Mouse (Mus musculus): ENCODE measurements around the gene Camkv. TPM values are rescaled to one million over a fixed set of nuclear protein-coding genes. Genes with fewer than 3 reads are reported as not detected.

The Camkv gene
- 0.09 and 0.46 TPM in 2 replicates for polyA plus RNA-seq (2012; rRNA removed; ENCODE audit: low replicate concordance)

DNA sequence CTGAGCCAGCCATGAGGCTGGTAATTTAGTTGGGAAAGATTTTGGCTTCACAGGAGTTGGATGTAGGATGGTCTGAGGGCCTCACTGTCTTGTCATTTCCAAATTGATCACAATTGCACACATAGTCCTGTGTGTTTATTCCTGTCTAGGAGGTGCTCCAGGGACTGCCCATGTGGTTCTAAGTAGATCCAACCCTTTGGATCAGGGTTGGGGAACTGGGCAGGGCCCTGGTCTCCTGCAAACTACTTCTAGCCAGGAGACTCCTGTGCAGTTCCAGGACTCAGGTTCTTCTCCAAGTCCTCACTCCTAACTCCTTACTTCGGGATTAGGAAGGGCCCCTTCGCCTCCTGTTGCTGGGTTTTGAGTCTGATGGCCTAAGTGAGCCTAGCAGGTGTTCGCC lies at the start of gene Camkv:
TSS of gene Camkv (plus strand) at position 301 of the 400 bp plus-strand sequence.

GRCm38 (mm10) chr9:107887804-107888266 lies 47.6 kb upstream of the Camkv start, which contains the start of gene Mon1a:
Gene Mon1a (plus strand): TSS chr9:107888151.

DNA sequence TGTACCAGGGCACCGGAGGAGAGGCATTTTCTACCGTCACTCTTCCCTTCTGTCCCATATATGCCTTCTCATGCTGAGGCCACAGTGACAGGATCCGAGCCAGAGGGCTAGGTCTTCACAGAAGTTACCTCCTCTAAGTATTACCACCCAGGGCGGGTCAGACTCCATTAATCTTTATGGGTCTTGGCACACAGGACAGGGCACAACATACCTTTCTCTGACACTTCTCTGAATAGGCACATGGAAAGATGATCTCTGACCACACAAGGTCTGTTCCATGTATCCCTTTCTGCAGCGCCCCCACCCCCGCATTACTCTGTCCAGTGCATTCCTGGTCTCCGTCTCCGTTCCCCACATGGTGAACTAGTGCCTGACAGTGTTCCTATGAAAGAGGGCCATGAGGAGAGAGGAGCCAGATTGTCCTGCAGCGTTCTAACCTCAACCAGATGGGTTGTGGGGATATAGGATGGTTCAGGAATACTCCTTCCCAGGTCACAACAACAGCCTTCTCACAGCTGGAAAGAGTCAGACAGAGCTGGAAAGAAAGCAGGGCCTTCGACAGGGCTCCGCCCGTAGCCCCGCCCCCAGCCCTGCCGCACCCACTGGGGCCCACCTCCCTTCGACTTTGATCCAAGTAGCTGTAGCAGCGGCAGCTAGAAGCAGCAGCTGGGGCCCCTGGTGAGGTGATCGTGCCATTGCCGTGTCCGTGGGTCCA lies 29.1 kb upstream of the Camkv start, which contains the start of gene Mst1r:
TSS of gene Mst1r (plus strand) at position 622 of the 715 bp plus-strand sequence.

GRCm38 (mm10) chr9:107928169-107928568 lies 7.3 kb upstream of the Camkv start, which contains the start of gene Actl11:
Gene Actl11 (plus strand): TSS chr9:107928469.

GRCm38 (mm10) chr9:107949922-107950235 lies 14.4 kb downstream of the Camkv start, which contains the start of gene Traip:
Gene Traip (plus strand): TSS chr9:107950136.

DNA sequence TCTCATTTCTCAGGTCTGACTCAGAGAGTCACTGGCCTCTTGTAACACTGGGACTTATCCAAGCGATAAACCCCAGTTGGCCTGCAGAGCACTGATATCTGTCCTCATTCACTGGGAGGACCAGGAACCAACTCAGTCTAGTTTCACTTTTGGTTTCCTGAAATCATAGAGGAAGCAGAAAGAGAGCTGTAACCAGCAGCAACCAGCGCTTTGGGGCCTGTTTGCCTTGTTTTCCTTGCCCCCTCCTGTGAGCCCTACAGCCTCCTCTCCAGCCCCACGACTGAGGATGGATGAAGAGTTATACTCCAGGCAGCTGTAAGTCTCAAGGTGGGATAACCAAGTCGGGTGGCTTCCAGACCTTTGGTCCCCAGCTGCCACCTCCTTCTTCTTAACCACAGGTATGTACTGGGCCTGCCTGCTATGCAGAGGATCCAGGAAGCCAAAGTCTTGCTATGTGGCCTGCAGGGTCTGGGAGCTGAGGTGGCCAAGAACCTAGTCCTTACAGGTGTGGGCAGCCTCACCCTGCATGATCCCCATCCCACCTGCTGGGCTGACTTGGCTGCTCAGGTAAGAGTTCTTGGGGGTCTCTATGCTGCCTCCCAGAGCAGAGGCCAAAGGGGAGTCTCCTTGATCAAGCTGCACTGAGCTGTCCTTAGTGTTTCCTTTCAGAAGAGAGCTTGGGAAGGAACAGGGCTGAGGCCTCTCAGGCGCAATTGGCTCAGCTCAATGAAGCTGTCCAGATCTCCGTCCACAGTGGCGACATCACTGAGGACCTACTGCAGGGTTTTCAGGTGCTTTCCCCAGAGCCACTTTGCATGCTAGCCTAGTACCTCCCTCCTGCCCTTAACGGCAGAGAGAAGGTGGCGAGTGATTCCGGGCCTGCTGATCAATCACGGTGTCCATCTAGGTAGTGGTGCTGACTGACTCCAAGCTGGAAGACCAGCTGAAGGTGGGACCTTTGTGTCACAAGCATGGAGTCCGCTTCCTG lies 40.2 kb downstream of the Camkv start, which contains the start of gene Uba7:
TSS of gene Uba7 (plus strand) at position 107 of the 988 bp plus-strand sequence.

GRCm38 (mm10) chr9:107982681-107983346 lies 47.3 kb downstream of the Camkv start, which contains the start of gene Gm20661:
Gene Gm20661 (plus strand): TSS chr9:107983058.

DNA sequence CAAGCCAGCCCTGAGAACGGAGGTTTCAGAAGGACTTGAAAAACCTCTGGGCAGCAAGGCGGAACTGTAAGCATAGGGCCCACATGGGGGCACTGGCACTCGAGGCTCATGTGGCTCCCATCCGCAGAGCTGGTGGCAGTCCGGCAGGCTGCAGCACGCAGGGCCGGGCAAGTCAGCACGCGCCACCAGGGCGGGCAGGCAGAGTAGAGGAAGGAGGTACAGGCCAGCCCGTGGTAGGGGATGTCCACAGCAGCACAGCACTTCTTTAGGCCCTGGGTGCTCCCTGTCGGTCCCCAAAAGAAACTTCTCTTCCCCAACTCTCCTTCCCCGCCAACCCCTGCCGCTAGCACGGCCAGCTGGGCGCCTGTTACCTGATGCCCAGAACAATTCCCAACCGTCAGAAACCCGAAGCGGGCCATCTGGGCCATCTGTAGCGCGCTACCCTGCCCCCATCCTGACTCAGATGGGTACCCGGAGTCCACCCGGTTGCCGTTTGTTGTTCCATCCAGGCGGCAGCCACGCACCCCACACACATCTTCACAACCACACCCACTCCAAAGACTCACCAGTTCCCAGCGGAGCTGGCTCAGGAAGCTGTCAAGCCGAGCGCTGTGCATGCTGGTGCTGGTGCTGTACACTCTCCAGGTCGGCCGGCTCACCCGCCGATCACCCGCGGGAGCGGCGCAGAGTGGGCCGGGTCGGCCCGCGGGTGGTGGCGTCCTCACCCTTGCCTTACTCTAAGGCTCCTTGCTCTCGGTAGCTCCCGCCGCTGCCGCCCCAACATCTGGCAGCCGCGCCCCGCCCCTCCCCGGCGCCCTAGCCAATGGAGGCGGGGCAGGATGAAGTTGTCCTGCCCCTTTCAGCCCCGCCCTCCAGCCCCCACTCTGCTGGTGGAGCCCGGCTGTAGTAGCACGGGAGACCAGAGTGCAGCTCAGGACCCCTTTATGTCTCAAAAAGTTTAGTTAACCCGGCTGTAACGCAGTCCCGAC lies 50.0 kb downstream of the Camkv start, which contains the start of gene Inka1:
TSS of gene Inka1 (minus strand) at position 749 of the 989 bp plus-strand sequence.

GRCm38 (mm10) chr9:107992197-107992596 lies 56.7 kb downstream of the Camkv start, which contains the start of gene Cdhr4:
Gene Cdhr4 (plus strand): TSS chr9:107992497.

GRCm38 (mm10) chr9:107996049-107996448 lies 60.6 kb downstream of the Camkv start, which contains the start of gene Gm20662:
Gene Gm20662 (plus strand): TSS chr9:107996349.

Other genes with a start within 250 kb of the Camkv start
- gene Sema3f, start 225.2 kb upstream of the Camkv start, polyA plus RNA-seq (2012; rRNA removed; ENCODE audit: low replicate concordance), result 70.7 and 93.8 TPM in 2 replicates
- gene Rbm5, start 164.7 kb upstream of the Camkv start, polyA plus RNA-seq (2012; rRNA removed; ENCODE audit: low replicate concordance), result 75.4 and 106 TPM in 2 replicates
- 18.7 and 23.9 TPM in 2 replicates for gene Rbm6, start 62.4 kb upstream of the Camkv start, polyA plus RNA-seq (2012; rRNA removed; ENCODE audit: low replicate concordance)
- 30.6 and 32.7 TPM in 2 replicates for gene Mon1a, start 47.5 kb upstream of the Camkv start, polyA plus RNA-seq (2012; rRNA removed; ENCODE audit: low replicate concordance)
- gene Mst1r, start 28.8 kb upstream of the Camkv start, polyA plus RNA-seq (2012; rRNA removed; ENCODE audit: low replicate concordance), result 57.1 and 88.7 TPM in 2 replicates
- gene Actl11, start 7.2 kb upstream of the Camkv start, polyA plus RNA-seq (2012; rRNA removed; ENCODE audit: low replicate concordance), result not detected in 2 replicates
- gene Traip, start 14.5 kb downstream of the Camkv start, polyA plus RNA-seq (2012; rRNA removed; ENCODE audit: low replicate concordance), result 0.72 and 3.4 TPM in 2 replicates
- gene Uba7, start 39.8 kb downstream of the Camkv start, polyA plus RNA-seq (2012; rRNA removed; ENCODE audit: low replicate concordance), result 105 and 115 TPM in 2 replicates
- 0.62 and 0.89 TPM in 2 replicates for gene Gm20661, start 47.4 kb downstream of the Camkv start, polyA plus RNA-seq (2012; rRNA removed; ENCODE audit: low replicate concordance)
- gene Inka1, start 50.2 kb downstream of the Camkv start, polyA plus RNA-seq (2012; rRNA removed; ENCODE audit: low replicate concordance), result 26.8 and 39.6 TPM in 2 replicates
- 4.5 and 5.0 TPM in 2 replicates for gene Cdhr4, start 56.8 kb downstream of the Camkv start, polyA plus RNA-seq (2012; rRNA removed; ENCODE audit: low replicate concordance)
- 1.8 and 3.5 TPM in 2 replicates for gene Gm20662, start 60.7 kb downstream of the Camkv start, polyA plus RNA-seq (2012; rRNA removed; ENCODE audit: low replicate concordance)
- 90.9 and 136 TPM in 2 replicates for gene Ip6k1, start 66.8 kb downstream of the Camkv start, polyA plus RNA-seq (2012; rRNA removed; ENCODE audit: low replicate concordance)
- 19.6 and 29.3 TPM in 2 replicates for gene Gmppb, start 113.6 kb downstream of the Camkv start, polyA plus RNA-seq (2012; rRNA removed; ENCODE audit: low replicate concordance)
- 2.5 and 4.7 TPM in 2 replicates for gene Amigo3, start 117.5 kb downstream of the Camkv start, polyA plus RNA-seq (2012; rRNA removed; ENCODE audit: low replicate concordance)
- gene Mst1, start 144.8 kb downstream of the Camkv start, polyA plus RNA-seq (2012; rRNA removed; ENCODE audit: low replicate concordance), result 0.21 and 0.37 TPM in 2 replicates
- 81.1 and 94.8 TPM in 2 replicates for gene Rnf123, start 147.7 kb downstream of the Camkv start, polyA plus RNA-seq (2012; rRNA removed; ENCODE audit: low replicate concordance)
- 101 and 116 TPM in 2 replicates for gene Apeh, start 158.9 kb downstream of the Camkv start, polyA plus RNA-seq (2012; rRNA removed; ENCODE audit: low replicate concordance)

Measured in subcutaneous adipose tissue, adult 2 months (tissue).